Mouse (Mus musculus): ENCODE data around the gene Snrnp35.

DNA sequence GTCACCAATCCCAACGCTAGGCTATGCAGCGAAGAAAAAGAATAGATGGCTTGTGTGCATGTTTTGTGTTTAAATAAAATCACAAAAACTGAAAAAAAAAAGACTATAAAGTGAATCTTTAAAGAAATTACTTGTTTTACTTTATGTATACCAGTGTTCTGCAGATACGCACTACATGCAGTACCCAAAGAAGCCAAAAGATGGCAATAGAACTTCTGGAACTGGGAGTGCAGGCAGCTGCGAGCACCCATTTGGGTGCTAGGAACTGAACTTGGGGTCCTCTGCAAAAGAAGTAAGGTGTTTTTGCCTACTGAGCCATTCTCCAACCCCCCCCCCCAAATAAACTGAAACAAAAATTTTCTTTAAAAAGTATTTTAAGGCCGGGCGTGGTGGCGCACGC is 40.1 kb downstream of the Snrnp35 start:
- TF ChIP-seq CTCF (conservative IDR thresholded peaks at IDR 0.05; ENCODE audit: insufficient read depth, insufficient read length, low read depth, low read length) = peak; percentile 30
- TF ChIP-seq POLR2A (IDR thresholded peaks at IDR 0.05; ENCODE audit: low read depth, low read length) = no peak

All from kidney, adult 2 months (tissue).